Mouse (Mus musculus): ENCODE measurements around the gene Ccdc58.

DNA sequence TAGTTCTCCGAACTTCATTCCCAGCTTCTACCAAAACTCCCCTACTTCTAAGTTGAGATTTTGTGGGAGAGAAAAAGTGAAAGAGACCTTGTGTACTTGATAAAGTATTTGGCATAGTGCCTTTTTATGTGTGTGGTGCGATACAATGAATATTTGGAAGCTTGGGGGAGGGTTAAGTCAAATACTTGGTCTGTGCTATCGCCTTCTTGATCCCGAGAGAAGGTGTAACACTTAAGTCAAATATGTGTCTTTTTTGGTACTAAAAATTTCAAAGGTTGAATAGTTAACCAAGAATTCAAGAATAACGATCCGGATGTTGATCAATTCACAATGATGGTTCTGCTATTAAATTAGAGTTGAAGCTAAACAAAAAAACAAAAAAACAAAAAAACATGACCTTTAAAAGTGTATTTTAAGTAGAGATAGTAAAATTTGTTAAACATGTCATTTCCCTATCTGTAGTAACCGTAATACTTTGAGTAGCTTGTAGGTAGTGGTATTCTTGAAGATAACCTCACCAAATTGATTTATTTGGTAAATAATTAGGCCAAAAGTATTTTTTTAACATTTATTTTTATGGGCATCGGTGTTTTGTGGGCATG, 1.0 kb downstream of the Ccdc58 start:
- TF ChIP-seq CTCF (IDR thresholded peaks at IDR 0.05; ENCODE audit: low read depth, low read length) (no peak), TAL1 (conservative IDR thresholded peaks at IDR 0.05; ENCODE audit: low read depth, low read length) (no peak), GATA2 (IDR thresholded peaks at IDR 0.05; ENCODE audit: borderline replicate concordance, low read depth, low read length) (no peak), GATA1 (IDR thresholded peaks at IDR 0.05; ENCODE audit: borderline replicate concordance, low read length) (no peak)
